ENCODE assay signal across 8 mouse cellular contexts in the genomic region with DNA sequence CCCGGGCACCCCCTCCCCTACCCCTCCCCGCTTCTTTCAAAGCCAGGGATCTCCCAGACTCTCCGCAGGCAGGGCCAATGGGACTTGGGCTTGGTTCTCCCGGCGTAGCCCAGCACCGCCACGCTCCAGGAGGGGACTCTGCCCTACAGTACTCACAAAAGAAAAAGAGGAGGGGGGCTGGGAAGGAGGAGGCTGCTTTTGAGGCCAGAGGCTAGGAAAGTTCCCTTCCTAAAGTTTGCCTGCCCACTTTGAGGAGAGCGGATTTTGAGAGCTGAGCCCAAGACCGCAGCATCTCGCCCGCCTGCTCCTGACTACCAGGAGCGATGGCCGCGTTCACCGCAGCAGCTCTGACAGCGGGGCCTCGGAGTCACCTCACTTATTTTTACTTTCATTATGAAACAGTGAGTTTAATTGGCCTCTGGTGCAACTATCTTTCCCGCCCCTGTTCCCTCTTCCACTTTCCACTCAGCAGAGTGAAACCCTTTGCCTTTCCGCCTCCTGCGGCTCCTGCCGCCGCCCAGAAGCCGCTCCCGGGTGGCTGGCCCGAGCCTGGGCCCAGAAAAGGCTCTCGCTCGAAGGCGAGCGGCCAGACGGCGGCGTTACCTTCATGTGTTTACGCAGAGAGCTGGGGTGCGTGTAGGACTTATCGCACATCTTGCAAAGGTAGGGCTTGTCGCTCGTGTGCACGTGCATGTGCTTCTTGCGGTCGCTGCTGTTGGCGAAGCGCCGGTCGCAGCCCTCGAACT. TPM values are rescaled to one million over a fixed set of nuclear protein-coding genes. Genes with fewer than 3 reads are reported as not detected.
DNase-seq lines count a peak whose midpoint lies in the region; ATAC-seq lines count a peak whose summit lies in the region.

A gene (plus strand): TSS at position 558 of the 746 bp plus-strand sequence.

- H3K36me3 ChIP-seq in hindbrain, embryonic 15.5 days, result no peaks in the 10 kb centered on the region
- no peaks in the 10 kb centered on the region for H3K36me3 ChIP-seq in midbrain, embryonic 12.5 days

- DNase-seq in cerebellum, adult 18-20 months, result peak; percentile 35 to 67
- DNase-seq in cerebellum, adult 11 months, result no peak
- DNase-seq in CD4-positive, CD25-positive, alpha-beta regulatory T cell, adult 2 months (ENCODE audit: low read depth, low spot score), result peak; percentile 18
- DNase-seq in embryo, embryonic 11 days, result peak; percentile 77
- DNase-seq in adipocyte (ENCODE audit: low spot score), result no peak
- DNase-seq in B cell, adult 2 months, result no peak

- 0 out of 2 replicates have a peak, but pooled peaks cover 8% of the 10 kb centered on the region for H3K4me1 ChIP-seq in hindbrain, embryonic 15.5 days (replicated peaks)
- peaks cover 6% of the 10 kb centered on the region; the same call in 1 of the 2 replicates for H3K4me1 ChIP-seq in midbrain, embryonic 12.5 days

- under 1% methylated on average over 45 of the region's 45 CpGs for WGBS in hindbrain, embryonic 15.5 days
- WGBS in midbrain, embryonic 12.5 days, result 0% methylated on average over 45 of the region's 45 CpGs

- no peaks in the 10 kb centered on the region for H3K9me3 ChIP-seq in hindbrain, embryonic 15.5 days
- H3K9me3 ChIP-seq in midbrain, embryonic 12.5 days, result no peaks in the 10 kb centered on the region

- peak within 1 kb of the TSS; percentile 51 for H3K4me2 ChIP-seq in hindbrain, embryonic 15.5 days
- H3K4me2 ChIP-seq in midbrain, embryonic 12.5 days (replicated peaks), result peak within 1 kb of the TSS; percentile 51

- peak within 1 kb of the TSS; percentile 69 for H3K9ac ChIP-seq in hindbrain, embryonic 15.5 days
- peak within 1 kb of the TSS; percentile 92 for H3K9ac ChIP-seq in midbrain, embryonic 12.5 days (replicated peaks)

- H3K27ac ChIP-seq in hindbrain, embryonic 15.5 days (replicated peaks), result peak within 1 kb of the TSS; percentile 96
- H3K27ac ChIP-seq in midbrain, embryonic 12.5 days (replicated peaks), result peak within 1 kb of the TSS; percentile 94

- peaks cover 19% of the 10 kb centered on the region for H3K27me3 ChIP-seq in hindbrain, embryonic 15.5 days
- peaks cover 47% of the 10 kb centered on the region for H3K27me3 ChIP-seq in midbrain, embryonic 12.5 days

- H3K4me3 ChIP-seq in hindbrain, embryonic 15.5 days, result peak within 1 kb of the TSS; percentile 53
- H3K4me3 ChIP-seq in midbrain, embryonic 12.5 days, result peak within 1 kb of the TSS; percentile 79

- ATAC-seq in hindbrain, embryonic 15.5 days (ENCODE audit: low FRiP score, low read depth), result peak; percentile 31; the same call in 1 of the 2 replicates
- peak; percentile 79 for ATAC-seq in midbrain, embryonic 12.5 days (ENCODE audit: low FRiP score, low read depth)

RNA-seq across cellular contexts. Expression of the gene that starts here (rescaled TPM):
- polyA plus RNA-seq in hindbrain, embryonic 15.5 days (2015; fragmentation: Nextera tagmentation; extraction: Ambion mirVana), result 52.6 and 61.6 TPM in 2 replicates
- 44.6 and 76.9 TPM in 2 replicates for polyA plus RNA-seq in midbrain, embryonic 12.5 days (2016; fragmentation: Nextera tagmentation; extraction: Ambion mirVana)

Comparison
In these comparisons a context has a peak if more than half of its experiments do, and no peak if none do; other contexts are left out.
1. DNase-seq: peak in cerebellum, adult 18-20 months (2 of 2), CD4-positive, CD25-positive, alpha-beta regulatory T cell, adult 2 months (single experiment) and embryo, embryonic 11 days (single experiment); none in cerebellum, adult 11 months (single experiment), adipocyte (single experiment) and B cell, adult 2 months (0 of 2).